18 mouse cellular contexts compared by ENCODE assay signal in the genomic region with DNA sequence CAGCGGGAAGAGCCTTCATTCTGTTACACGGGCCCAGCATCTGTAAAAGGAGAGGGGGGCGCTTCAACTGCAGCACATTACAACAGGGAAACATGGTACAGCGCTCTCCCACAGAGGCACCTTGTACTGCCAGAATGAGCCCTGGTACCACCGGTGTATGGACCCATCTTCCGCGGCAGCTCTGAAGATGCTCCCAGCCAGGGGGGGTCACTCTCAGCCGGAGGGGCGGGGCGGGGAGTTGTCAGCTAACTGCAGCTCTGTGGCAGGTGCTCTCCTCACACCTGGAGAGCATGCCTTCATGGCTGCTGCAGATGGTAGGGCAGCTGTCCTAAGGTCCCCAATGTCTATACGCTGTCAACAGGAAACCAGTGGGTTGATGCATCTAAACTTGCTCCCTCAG. TPM values are rescaled to one million over a fixed set of nuclear protein-coding genes. Genes with fewer than 3 reads are reported as not detected.
"Had no signal": no experiment of that assay in that cellular context is flagged by ENCODE, and none has a peak within 500 bp of the region (broad histone marks: within the 10 kb centered on the region; RNA-seq: fewer than 3 reads in every experiment).

No protein-coding gene starts in this region.

- ATAC-seq: intestine, embryonic 15.5 days had no signal

- H3K4me1 ChIP-seq: liver, embryonic 15.5 days; megakaryocyte, embryonic 14.5 days had no signal

- H3K4me3 ChIP-seq: intestine, embryonic 15.5 days; left cerebral cortex, adult 2 months; limb, embryonic 13.5 days; liver, embryonic 15.5 days; megakaryocyte, embryonic 14.5 days; neural tube, embryonic 12.5 days had no signal

- H3K36me3 ChIP-seq: intestine, embryonic 15.5 days; limb, embryonic 13.5 days; liver, embryonic 15.5 days; neural tube, embryonic 12.5 days had no signal

- H3K4me2 ChIP-seq: intestine, embryonic 15.5 days; limb, embryonic 13.5 days; liver, embryonic 15.5 days; lung, embryonic 14.5 days; neural tube, embryonic 12.5 days had no signal

- H3K27me3 ChIP-seq: liver, embryonic 15.5 days; neural tube, embryonic 12.5 days had no signal

- H3K9ac ChIP-seq: intestine, embryonic 15.5 days; limb, embryonic 13.5 days; liver, embryonic 15.5 days; lung, embryonic 14.5 days; neural tube, embryonic 12.5 days had no signal

- H3K27ac ChIP-seq: intestine, embryonic 15.5 days; left cerebral cortex, adult 2 months; liver, embryonic 15.5 days; neural tube, embryonic 12.5 days had no signal

- DNase-seq: kidney, adult 18-20 months; kidney, postnatal 10 days; lung, postnatal 10 days; lung, postnatal 4 days; right cerebral cortex, postnatal 25 days; thymus, postnatal 36 days had no signal

- H3K9me3 ChIP-seq: intestine, embryonic 15.5 days; limb, embryonic 13.5 days; liver, embryonic 15.5 days; megakaryocyte, embryonic 14.5 days; neural tube, embryonic 12.5 days had no signal

RNA-seq across cellular contexts. Expression of a gene that starts 25.7 kb away (rescaled TPM):
- polyA plus RNA-seq: intestine, embryonic 15.5 days; large intestine, adult 2 months; liver, adult 2 months; liver, embryonic 15.5 days; small intestine, adult 2 months; stomach, embryonic 16.5 days; thymus, postnatal 0 days had no signal
